Mouse (Mus musculus): ENCODE results near the gene Miga2.

GRCm38 (mm10) chr2:30414101-30414500 is 50.1 kb downstream of the Miga2 start:
- TF ChIP-seq POLR2A (IDR thresholded peaks at IDR 0.05; ENCODE audit: borderline replicate concordance, low read depth, low read length) (no peak), CTCF (IDR thresholded peaks at IDR 0.05; ENCODE audit: low read depth, low read length) (no peak)
